Mouse (Mus musculus): Measurements from ENCODE around the gene Ykt6. TPM values are rescaled to one million over a fixed set of nuclear protein-coding genes. Genes with fewer than 3 reads are reported as not detected.
A peak's percentile ranks its signal among the peaks of the same experiment; 100 is the strongest.
"Not testable (repeated sequence)": the region's sequence is repeated elsewhere in the genome, so short reads cannot be mapped to it uniquely, and the experiment has no call there.

The Ykt6 gene
- total RNA-seq, 2 experiments from 2014 or later = 85.7 to 97.5 TPM

- DNase-seq = no peak
- intact Hi-C loops (cut with DNase I) = loop anchor here (2.0 kb wide), 1 partner anchor 133 kb away; no protein-coding TSS in a partner anchor
Observed at GRCm38 (mm10) chr11:5989954-5990593, 34.6 kb downstream of the Ykt6 start.

DNA sequence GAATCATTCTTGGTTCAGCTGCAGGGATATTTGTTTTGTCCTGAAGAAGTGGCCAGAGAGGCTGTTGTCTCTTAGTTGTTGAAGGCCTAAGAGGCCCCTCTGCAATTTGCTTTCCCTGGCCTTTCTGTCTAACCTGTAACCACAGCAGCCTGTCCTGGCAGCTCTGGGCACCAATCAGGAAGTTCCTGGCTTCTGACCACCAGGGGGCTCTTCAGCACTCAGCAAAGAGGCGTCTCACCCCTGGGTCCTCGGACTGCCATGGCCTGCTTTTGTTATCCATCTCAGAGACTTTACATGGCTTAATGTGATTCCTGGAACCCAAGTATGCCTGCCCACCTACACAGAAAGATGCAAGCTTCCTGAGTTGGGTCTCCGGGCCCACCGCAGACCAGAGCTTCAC, 35.4 kb downstream of the Ykt6 start:
- intact Hi-C loops (cut with DNase I) = loop anchor here (2.0 kb wide), 1 partner anchor 132 kb away; no protein-coding TSS in a partner anchor
- peak; percentile 50 to 65 for DNase-seq

DNA sequence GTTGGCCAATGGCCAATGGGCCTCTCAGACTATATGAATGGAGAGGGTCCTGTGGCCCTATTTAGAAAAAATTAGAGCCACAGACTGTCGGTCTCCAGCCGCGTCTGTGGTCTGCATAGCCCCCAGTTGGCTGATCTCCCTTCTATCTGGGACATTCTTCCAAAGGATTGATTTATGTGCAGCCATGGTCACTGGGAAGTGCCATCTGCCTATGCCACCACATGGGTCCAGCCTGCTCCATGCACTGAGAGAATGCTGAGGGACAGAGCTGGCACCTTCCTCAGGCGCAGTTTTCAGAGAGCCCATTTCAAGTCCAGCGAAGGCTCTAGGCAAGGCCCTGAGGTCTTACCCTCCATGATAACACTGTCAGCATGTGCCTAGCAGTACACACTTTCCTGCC, 38.7 kb downstream of the Ykt6 start:
- intact Hi-C loops (cut with DNase I) = no loop called here
- DNase-seq = no peak

- no peak for DNase-seq
- intact Hi-C loops (cut with DNase I) = no loop called here
Observed at GRCm38 (mm10) chr11:5994880-5995279, 39.4 kb downstream of the Ykt6 start.

- intact Hi-C loops (cut with DNase I) = loop anchor here (1.0 to 2.0 kb wide), 3 partner anchors 30 to 265 kb away; no protein-coding TSS in a partner anchor
- peak; percentile 90 to 93 for DNase-seq
Observed at GRCm38 (mm10) chr11:5995989-5996388, 40.5 kb downstream of the Ykt6 start.

GRCm38 (mm10) chr11:5998472-5998871, 43.0 kb downstream of the Ykt6 start:
- no peak for DNase-seq
- intact Hi-C loops (cut with DNase I) = no loop called here

GRCm38 (mm10) chr11:5999832-6000771, 44.6 kb downstream of the Ykt6 start:
- intact Hi-C loops (cut with DNase I) = no loop called here
- peak; percentile 95 for DNase-seq

DNA sequence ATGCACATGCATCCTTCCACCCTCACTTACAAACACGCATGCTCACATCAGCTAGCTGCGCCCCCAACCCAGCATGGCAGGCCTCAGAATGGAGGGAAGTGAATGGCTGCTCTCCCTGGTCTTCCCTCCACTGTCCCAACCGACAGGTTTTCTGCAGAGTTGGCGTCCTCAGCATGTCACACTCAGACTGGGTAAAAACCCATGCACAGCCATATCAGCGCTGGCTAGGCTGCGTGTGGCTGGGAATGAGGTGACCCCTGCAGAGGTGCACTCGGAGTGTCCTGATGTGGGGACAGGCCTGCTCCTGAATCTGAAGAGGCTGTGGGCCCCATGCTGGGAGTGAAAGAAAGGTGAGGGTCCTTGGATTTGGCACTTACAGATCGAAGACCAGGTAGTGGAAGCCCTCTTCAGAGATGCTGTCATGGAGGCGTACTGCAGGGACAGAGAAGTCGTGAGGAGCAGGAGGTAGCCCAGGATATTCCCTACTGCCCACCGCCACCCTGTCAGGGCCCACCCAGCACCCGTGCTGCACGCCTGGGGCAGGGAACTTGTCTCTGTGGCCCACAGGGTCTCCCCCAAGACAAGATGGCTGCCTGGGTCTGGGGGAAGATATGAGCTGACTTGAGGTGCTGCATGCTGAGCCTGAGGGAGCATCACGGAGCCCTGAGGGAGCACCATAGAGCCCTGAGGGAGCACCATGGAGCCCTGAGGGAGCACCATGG, 45.6 kb downstream of the Ykt6 start:
- intact Hi-C loops (cut with DNase I) = no loop called here
- DNase-seq = peak in 1 of 2 experiments; percentile 44

- intact Hi-C loops (cut with DNase I) = no loop called here
- DNase-seq = peak; percentile 36 to 37
Observed at GRCm38 (mm10) chr11:6001981-6002649, 46.6 kb downstream of the Ykt6 start.

- intact Hi-C loops (cut with DNase I) = no loop called here
- peak; percentile 40 to 41 for DNase-seq
Observed at GRCm38 (mm10) chr11:6003046-6003639, 47.6 kb downstream of the Ykt6 start.

- intact Hi-C loops (cut with DNase I) = loop anchor here (1.0 kb wide), 1 partner anchor 9 kb away; no protein-coding TSS in a partner anchor
- DNase-seq = not testable (repeated sequence)
Observed at GRCm38 (mm10) chr11:6005374-6006043, 50.0 kb downstream of the Ykt6 start.

DNA sequence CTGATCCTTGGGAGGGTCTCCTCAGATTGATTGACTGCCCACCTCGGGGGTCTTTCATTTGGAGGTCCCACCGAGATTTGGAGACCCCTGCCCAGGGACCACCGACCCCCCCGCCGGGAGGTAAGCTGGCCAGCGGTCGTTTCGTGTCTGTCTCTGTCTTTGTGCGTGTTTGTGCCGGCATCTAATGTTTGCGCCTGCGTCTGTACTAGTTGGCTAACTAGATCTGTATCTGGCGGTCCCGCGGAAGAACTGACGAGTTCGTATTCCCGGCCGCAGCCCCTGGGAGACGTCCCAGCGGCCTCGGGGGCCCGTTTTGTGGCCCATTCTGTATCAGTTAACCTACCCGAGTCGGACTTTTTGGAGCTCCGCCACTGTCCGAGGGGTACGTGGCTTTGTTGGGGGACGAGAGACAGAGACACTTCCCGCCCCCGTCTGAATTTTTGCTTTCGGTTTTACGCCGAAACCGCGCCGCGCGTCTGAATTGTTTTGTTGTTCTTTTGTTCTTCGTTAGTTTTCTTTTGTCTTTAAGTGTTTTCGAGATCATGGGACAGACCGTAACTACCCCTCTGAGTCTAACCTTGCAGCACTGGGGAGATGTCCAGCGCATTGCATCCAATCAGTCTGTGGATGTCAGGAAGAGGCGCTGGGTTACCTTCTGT, 51.0 kb downstream of the Ykt6 start:
- intact Hi-C loops (cut with DNase I); DNase-seq: not testable (repeated sequence)

GRCm38 (mm10) chr11:6007010-6007778, 51.7 kb downstream of the Ykt6 start:
- DNase-seq; intact Hi-C loops (cut with DNase I): not testable (repeated sequence)

DNA sequence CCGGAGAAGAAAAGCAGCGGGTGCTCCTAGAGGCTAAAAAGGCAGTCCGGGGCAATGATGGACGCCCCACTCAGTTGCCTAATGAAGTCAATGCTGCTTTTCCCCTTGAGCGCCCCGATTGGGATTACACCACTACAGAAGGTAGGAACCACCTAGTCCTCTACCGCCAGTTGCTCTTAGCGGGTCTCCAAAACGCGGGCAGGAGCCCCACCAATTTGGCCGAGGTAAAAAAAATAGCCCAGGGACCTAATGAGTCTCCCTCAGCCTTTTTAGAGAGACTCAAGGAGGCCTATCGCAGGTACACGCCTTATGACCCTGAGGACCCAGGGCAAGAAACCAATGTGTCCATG, 52.3 kb downstream of the Ykt6 start:
- DNase-seq; intact Hi-C loops (cut with DNase I): not testable (repeated sequence)

DNA sequence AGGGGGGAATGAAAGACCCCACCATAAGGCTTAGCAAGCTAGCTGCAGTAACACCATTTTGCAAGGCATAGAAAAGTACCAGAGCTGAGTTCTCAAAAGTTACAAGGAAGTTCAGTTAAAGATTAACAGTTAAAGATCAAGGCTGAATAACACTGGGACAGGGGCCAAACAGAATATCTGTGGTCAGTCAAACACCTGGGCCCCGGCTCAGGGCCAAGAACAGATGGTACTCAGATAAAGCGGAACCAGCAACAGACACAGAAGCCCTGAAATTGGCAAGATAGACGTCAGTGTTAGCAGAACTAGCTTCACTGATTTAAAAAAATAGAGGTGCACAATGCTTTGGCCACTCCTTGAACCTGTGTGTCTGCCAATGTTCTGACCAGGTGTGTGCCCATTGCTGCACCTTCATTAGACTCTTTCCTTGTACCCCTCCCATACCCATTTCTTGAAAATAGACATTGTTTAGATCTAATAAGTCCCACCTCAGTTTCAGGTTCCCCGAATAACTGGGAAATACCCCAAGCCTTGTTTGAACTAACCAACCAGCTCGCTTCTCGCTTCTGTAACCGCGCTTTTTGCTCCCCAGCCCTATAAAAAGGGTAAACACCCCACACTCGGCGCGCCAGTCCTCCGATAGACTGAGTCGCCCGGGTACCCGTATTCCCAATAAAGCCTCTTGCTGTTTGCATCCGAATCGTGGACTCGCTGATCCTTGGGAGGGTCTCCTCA, 55.4 kb downstream of the Ykt6 start:
- intact Hi-C loops (cut with DNase I); DNase-seq: not testable (repeated sequence)

DNA sequence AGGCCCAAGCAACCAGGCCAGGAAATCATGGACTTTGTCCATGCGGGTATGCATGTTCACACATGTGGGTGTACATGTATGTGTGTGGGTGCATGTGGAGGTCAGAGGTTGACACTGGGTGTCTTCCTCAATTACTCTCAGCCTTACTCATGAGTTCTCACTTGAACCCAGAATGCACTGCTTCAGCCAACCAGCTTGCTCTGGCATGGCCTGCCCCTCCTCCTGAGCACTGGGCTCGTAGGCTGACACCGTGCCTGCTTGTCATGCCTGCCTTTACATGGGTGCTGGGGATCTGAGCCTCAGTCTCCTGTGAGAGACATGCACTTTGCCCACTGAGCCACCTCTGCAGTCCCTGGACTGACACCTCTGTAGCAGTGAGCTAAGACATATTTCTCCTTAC, 56.4 kb downstream of the Ykt6 start:
- DNase-seq = no peak
- intact Hi-C loops (cut with DNase I) = no loop called here

- intact Hi-C loops (cut with DNase I) = no loop called here
- no peak for DNase-seq
Observed at GRCm38 (mm10) chr11:6013359-6013758, 57.9 kb downstream of the Ykt6 start.
